Mouse (Mus musculus) cerebellum, adult 11 months (tissue): ENCODE data around the gene Gm6592.
"Not testable (repeated sequence)": the region's sequence is repeated elsewhere in the genome, so short reads cannot be mapped to it uniquely, and the experiment has no call there.

Source experiments
- DNase-seq: peaks from one replicate; pipeline ENCODE4 v3.0.0; 2022

Gm6592 gene

GRCm38 (mm10) chrX:8843694-8844093 lies at the start of gene Gm6592:
Gene Gm6592 (plus strand): TSS chrX:8843994.
- no peak for DNase-seq

GRCm38 (mm10) chrX:8803391-8803790 lies 40.4 kb upstream of the Gm6592 start, which contains the start of gene Ssxb5:
Gene Ssxb5 (plus strand): TSS chrX:8803691.
- not testable (repeated sequence) for DNase-seq

GRCm38 (mm10) chrX:8832043-8832442 lies 11.8 kb upstream of the Gm6592 start:
- peak; percentile 21 for DNase-seq

DNA sequence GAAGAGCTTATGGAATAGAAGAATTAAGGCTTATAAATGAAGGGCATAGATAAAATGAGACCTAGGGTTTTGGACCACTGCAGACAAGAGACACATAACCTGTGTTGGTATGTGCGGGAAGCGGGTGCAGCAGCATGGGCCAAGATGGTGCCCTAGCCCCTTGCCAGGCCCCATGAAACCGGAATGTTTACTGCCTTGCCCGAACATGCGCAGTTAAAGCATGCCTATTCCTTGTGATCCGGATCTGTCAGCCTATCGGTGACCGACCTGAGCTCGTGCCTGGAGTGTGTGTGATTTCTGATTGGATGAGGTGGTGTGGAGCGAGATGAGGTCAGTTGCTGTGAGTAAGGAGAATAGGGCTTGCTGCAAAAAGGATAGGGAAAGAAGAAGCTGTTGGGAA lies 8.7 kb downstream of the Gm6592 start:
- no peak for DNase-seq

- DNase-seq, result peak; percentile 24
These were observed 20.5 kb downstream of the Gm6592 start for GRCm38 (mm10) chrX:8864331-8864730.

DNA sequence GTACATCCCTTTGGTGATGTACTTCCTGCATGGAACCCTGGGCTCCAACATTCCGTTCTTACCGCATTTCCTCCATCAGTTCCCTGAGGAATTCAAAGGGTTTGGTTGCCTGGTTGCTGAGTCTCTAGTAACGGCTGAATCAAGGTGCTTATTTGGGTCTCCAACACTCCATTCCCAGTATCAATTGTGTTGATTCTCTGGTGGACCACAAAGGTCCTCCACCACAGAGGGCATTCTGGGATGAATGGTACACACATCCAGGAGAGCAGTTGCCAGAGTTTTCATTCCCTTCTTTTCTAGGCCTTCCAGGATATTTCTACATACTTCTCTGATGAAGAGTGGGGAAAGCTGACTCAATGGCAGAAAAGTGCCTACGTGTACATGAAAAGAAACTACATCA lies 30.2 kb downstream of the Gm6592 start, which contains the start of gene Gm5751:
TSS of gene Gm5751 (plus strand) at position 301 of the 400 bp plus-strand sequence.
- DNase-seq, result not testable (repeated sequence)

DNA sequence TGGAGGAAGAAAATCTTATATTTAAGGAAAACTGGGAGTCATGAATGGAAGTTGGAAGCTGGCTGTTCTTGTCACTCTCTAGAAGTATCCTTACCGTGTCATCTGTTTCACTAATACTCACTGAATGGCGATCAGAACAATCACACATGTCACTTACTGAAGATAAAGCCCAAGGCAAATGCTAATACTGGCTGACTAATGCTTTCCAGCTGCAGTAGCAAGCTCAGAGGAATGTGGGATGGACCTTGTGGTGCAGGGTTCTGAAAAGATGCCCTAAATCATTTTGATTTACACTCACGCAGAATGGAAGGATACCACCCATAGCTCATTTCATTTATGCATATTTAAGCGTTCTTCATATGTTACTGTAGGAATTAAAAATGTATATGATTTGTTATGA lies 40.5 kb downstream of the Gm6592 start:
- no peak for DNase-seq

DNA sequence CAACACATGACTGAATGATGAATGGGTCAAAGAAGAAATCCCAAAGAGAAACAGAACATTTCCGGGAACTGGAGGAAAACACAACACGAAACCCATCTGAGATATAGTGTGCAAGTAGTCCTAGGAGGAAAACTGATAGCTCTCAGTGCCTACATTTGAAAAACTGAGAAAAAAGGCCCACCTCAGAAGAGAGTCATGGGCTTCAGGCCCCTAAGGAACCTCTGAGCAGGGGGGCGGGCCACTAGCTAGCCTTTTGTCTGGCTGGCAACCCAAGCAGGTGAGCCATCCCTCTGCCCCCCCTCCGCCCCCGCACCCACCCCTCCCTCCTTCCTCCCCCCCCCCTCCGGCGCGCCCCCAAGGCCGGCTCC lies 48.2 kb downstream of the Gm6592 start:
- peak; percentile 34 for DNase-seq

GRCm38 (mm10) chrX:8892343-8893155 lies 48.8 kb downstream of the Gm6592 start, which contains the start of gene B630019K06Rik:
Gene B630019K06Rik (plus strand): TSS chrX:8892382.
- DNase-seq, result peak; percentile 36

GRCm38 (mm10) chrX:8893182-8893651 lies 49.4 kb downstream of the Gm6592 start:
- DNase-seq, result peak; percentile 13
